Mouse (Mus musculus) liver, adult 2 months (tissue): ENCODE data around the gene Rrp9.

ENCODE experiments used
- CTCF ChIP-seq: fragments of 200-500 bp; IDR thresholded peaks from 2 replicates; pipeline ENCODE4 v1.5.1; 2011; ENCODE audit warnings: low read depth, low read length, control low read depth
- POLR2A ChIP-seq: fragments of 200-500 bp; IDR thresholded peaks from 2 replicates; pipeline ENCODE4 v1.6.1; 2011; ENCODE audit warnings: low read length, control low read depth; ENCODE audit not compliant: insufficient read depth; ENCODE audit errors: extremely low read depth

GRCm38 (mm10) chr9:106448498-106449031 is 27.2 kb upstream of the Rrp9 start:
- peak; percentile 79 for TF ChIP-seq POLR2A
- peak; percentile 90 for TF ChIP-seq CTCF
